Mouse (Mus musculus) liver, embryonic 15.5 days (tissue): Measurements from ENCODE around the gene Fam181a. TPM values are rescaled to one million over a fixed set of nuclear protein-coding genes. Genes with fewer than 3 reads are reported as not detected.

Source experiments
- ATAC-seq: fragments of 200-750 bp; cut with Nextera tagmentation; 2 replicates; pipeline ENCODE4 v1.8.0; 2017; ENCODE audit warnings: moderate number of reproducible peaks, mild to moderate bottlenecking, moderate library complexity; ENCODE audit not compliant: insufficient read depth
- H3K27ac ChIP-seq: fragments of 300-500 bp; sonication (generic); replicated peaks from 2 replicates; pipeline ENCODE4 v1.5.1; 2015; ENCODE audit warnings: mild to moderate bottlenecking, inconsistent platforms
- H3K27me3 ChIP-seq: fragments of 300-500 bp; sonication (generic); 2 replicates; pipeline ENCODE4 v1.6.1; 2015; ENCODE audit warnings: mild to moderate bottlenecking, inconsistent platforms
- H3K36me3 ChIP-seq: fragments of 300-500 bp; sonication (generic); replicated peaks from 2 replicates; pipeline ENCODE4 v1.6.1; 2015; ENCODE audit warnings: moderate library complexity, mild to moderate bottlenecking, inconsistent platforms
- H3K4me1 ChIP-seq: fragments of 300-500 bp; sonication (generic); replicated peaks from 2 replicates; pipeline ENCODE4 v1.6.1; 2015; ENCODE audit warnings: inconsistent platforms
- H3K4me2 ChIP-seq: fragments of 300-500 bp; sonication (generic); 2 replicates; pipeline ENCODE4 v1.6.1; 2015; ENCODE audit warnings: moderate library complexity, mild to moderate bottlenecking, inconsistent platforms
- H3K4me3 ChIP-seq: fragments of 300-500 bp; sonication (generic); replicated peaks from 2 replicates; pipeline ENCODE4 v1.5.1; 2015; ENCODE audit warnings: mild to moderate bottlenecking, inconsistent platforms
- H3K9ac ChIP-seq: fragments of 300-500 bp; sonication (generic); 2 replicates; pipeline ENCODE4 v1.6.1; 2015; ENCODE audit warnings: moderate library complexity, mild to moderate bottlenecking, inconsistent platforms
- H3K9me3 ChIP-seq: fragments of 300-500 bp; sonication (generic); replicated peaks from 2 replicates; pipeline ENCODE4 v1.6.1; 2016; ENCODE audit warnings: inconsistent platforms
- WGBS: fragments of 180-500 bp; shearing (Covaris S2); methylation state at CpG from one replicate; pipeline ENCODE4 v1.1.7; 2015; ENCODE audit warnings: mixed read lengths; ENCODE audit not compliant: insufficient replicate concordance; 5-methylcytosine and 5-hydroxymethylcytosine counted together
- polyA plus RNA-seq: library from polyadenylated mRNA; unstranded; fragments of >200 nt; fragmentation: Nextera tagmentation; extraction: Ambion mirVana; gene quantifications from 2 replicates; pipeline ENCODE4 v1.2.1, GENCODE M21; 2015

Fam181a gene
- polyA plus RNA-seq, 1 experiment from 2014 or later: not detected

- Histone ChIP-seq H3K4me1 (0 out of 2 replicates have a peak, but pooled peaks cover 2% of the 10 kb centered on the region), H3K4me3 (no peak overlapping the region), H3K27ac (no peak overlapping the region), H3K4me2 (no peak overlapping the region), H3K9me3 (no peaks in the 10 kb centered on the region), H3K27me3 (no peaks in the 10 kb centered on the region), H3K9ac (no peak overlapping the region), H3K36me3 (no peaks in the 10 kb centered on the region)
- no peak for ATAC-seq
- 24% methylated on average over 3 of the region's 3 CpGs for WGBS
Observed at GRCm38 (mm10) chr12:103336766-103337165, 26.0 kb downstream of the Fam181a start.

GRCm38 (mm10) chr12:103338162-103338798 lies 27.5 kb downstream of the Fam181a start:
- Histone ChIP-seq H3K27me3 (no peaks in the 10 kb centered on the region), H3K9me3 (no peaks in the 10 kb centered on the region), H3K4me1 (0 out of 2 replicates have a peak, but pooled peaks cover 2% of the 10 kb centered on the region), H3K4me2 (no peak overlapping the region), H3K9ac (no peak overlapping the region), H3K36me3 (no peaks in the 10 kb centered on the region), H3K4me3 (no peak overlapping the region), H3K27ac (no peak overlapping the region)
- 37% methylated on average over 12 of the region's 14 CpGs for WGBS
- ATAC-seq: no peak

- H3K9me3 ChIP-seq: no peaks in the 10 kb centered on the region
- H3K9ac ChIP-seq: no peak overlapping the region
- ATAC-seq: no peak
- H3K27me3 ChIP-seq: no peaks in the 10 kb centered on the region
- H3K4me1 ChIP-seq: peaks cover 8% of the 10 kb centered on the region; the same call in 1 of the 2 replicates
- no peak overlapping the region for H3K4me3 ChIP-seq
- WGBS: 25% methylated on average over 5 of the region's 5 CpGs
- no peak overlapping the region for H3K27ac ChIP-seq
- H3K4me2 ChIP-seq: no peak overlapping the region
- H3K36me3 ChIP-seq: no peaks in the 10 kb centered on the region
Observed at GRCm38 (mm10) chr12:103341212-103341611, 30.4 kb downstream of the Fam181a start.

DNA sequence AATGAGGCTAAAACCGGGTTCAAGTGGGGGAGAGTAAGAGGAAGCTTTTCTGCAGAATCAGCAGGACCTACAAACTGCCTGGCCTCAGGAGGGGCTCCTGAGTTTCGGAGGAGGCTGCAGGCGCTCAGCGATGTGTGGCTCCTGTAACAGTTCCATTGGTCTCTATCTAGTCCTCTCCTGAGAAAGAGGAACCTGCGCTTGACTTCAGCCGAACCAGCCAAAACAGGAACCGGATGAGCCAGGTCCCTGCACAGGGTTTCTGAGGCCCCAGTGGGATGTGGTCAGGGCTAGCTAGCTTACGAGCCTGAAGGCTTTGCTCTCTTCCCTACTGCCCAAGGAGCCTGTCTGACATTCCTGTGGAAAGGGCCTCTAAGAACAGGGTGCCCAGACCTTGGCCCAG lies 32.7 kb downstream of the Fam181a start:
- H3K9ac ChIP-seq: no peak overlapping the region
- H3K9me3 ChIP-seq: no peaks in the 10 kb centered on the region
- 14% methylated on average over 8 of the region's 8 CpGs for WGBS
- no peaks in the 10 kb centered on the region for H3K36me3 ChIP-seq
- no peak overlapping the region for H3K4me3 ChIP-seq
- peak overlapping the region; percentile 10; the same call in 1 of the 2 replicates for H3K27ac ChIP-seq
- peak; percentile 57 for ATAC-seq
- H3K27me3 ChIP-seq: no peaks in the 10 kb centered on the region
- peaks cover 15% of the 10 kb centered on the region for H3K4me1 ChIP-seq
- no peak overlapping the region for H3K4me2 ChIP-seq

DNA sequence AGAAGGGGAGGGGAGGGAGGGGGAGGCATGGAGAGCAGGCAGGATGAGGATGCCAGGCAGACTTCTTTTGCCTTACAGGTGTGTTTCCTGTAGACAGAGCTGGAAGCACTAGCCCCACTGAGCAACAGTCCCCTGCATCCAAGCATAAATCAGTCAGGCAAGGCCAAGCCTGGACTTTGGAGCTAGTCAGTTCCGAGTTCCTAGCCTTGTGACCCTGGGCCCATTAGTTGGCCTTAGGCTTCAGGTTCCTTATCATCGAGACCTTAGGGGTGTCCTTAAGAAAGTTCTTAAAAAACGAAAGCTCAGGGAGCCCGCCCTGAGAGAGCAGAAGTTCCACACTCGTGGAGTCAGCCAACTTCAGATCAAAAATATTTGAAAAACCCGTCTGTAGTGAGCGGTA lies 34.2 kb downstream of the Fam181a start:
- Histone ChIP-seq H3K27me3 (no peaks in the 10 kb centered on the region), H3K9ac (no peak overlapping the region), H3K27ac (no peak overlapping the region), H3K4me1 (peaks cover 15% of the 10 kb centered on the region), H3K4me2 (no peak overlapping the region), H3K9me3 (no peaks in the 10 kb centered on the region), H3K36me3 (no peaks in the 10 kb centered on the region), H3K4me3 (no peak overlapping the region)
- no peak for ATAC-seq
- 55% methylated on average over 7 of the region's 7 CpGs for WGBS

DNA sequence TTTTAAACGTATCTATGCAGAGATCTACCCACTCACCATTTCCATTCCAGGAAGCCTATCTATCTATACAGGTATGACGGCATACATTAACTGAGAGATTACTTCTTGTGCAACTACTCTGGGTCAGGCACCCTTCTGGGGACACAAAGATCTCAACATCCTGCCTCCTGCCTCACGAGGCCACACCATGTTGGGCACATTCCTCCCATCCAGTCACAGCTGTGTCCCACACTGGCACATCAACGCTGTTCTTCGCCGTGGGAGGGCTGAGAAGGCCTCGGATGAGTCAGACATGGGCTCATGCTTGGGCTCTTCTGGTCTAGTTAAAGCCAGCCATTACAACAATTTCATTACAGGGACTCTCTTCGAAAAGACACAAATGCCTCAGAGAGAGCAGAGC lies 36.2 kb downstream of the Fam181a start:
- Histone ChIP-seq H3K27ac (no peak overlapping the region), H3K36me3 (no peaks in the 10 kb centered on the region), H3K4me3 (no peak overlapping the region), H3K9me3 (no peaks in the 10 kb centered on the region), H3K4me1 (peaks cover 13% of the 10 kb centered on the region), H3K27me3 (no peaks in the 10 kb centered on the region), H3K4me2 (no peak overlapping the region), H3K9ac (no peak overlapping the region)
- ATAC-seq: no peak
- WGBS: 59% methylated on average over 8 of the region's 8 CpGs

GRCm38 (mm10) chr12:103347406-103347805 lies 36.6 kb downstream of the Fam181a start:
- Histone ChIP-seq H3K27ac (no peak overlapping the region), H3K4me3 (no peak overlapping the region), H3K9ac (no peak overlapping the region), H3K4me2 (no peak overlapping the region), H3K36me3 (no peaks in the 10 kb centered on the region), H3K4me1 (peaks cover 13% of the 10 kb centered on the region), H3K9me3 (no peaks in the 10 kb centered on the region), H3K27me3 (no peaks in the 10 kb centered on the region)
- ATAC-seq: peak; percentile 6; the same call in 1 of the 2 replicates
- 50% methylated on average over 5 of the region's 5 CpGs for WGBS

DNA sequence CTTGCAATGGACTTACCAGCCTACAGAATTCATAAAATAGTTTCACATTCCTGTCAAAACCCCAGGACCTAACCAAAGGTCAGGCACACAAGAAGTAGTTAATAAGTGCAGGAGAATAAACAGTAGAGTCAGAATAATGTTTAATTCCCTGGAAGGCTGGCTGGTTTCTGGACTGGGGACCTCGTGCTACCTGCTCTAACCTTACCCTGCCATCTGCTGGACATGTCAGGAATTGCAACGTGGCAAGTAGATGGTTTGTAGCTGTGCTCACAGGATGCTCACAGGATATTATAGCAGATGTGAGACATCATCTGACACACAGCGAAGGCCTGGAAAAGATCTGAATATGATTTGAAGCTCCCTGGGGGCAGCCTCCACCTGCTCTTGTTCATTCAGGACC lies 37.7 kb downstream of the Fam181a start:
- WGBS: 2% methylated on average over 3 of the region's 3 CpGs
- peaks cover 13% of the 10 kb centered on the region for H3K4me1 ChIP-seq
- H3K27ac ChIP-seq: no peak overlapping the region
- H3K4me3 ChIP-seq: no peak overlapping the region
- no peak overlapping the region for H3K4me2 ChIP-seq
- no peaks in the 10 kb centered on the region for H3K36me3 ChIP-seq
- H3K9me3 ChIP-seq: no peaks in the 10 kb centered on the region
- no peaks in the 10 kb centered on the region for H3K27me3 ChIP-seq
- H3K9ac ChIP-seq: no peak overlapping the region
- ATAC-seq: no peak

GRCm38 (mm10) chr12:103352735-103353134 lies 42.0 kb downstream of the Fam181a start:
- Histone ChIP-seq H3K9ac (no peak overlapping the region), H3K27ac (no peak overlapping the region), H3K36me3 (no peaks in the 10 kb centered on the region), H3K9me3 (no peaks in the 10 kb centered on the region), H3K27me3 (peaks cover 3% of the 10 kb centered on the region; the same call in 1 of the 2 replicates), H3K4me1 (peaks cover 6% of the 10 kb centered on the region), H3K4me3 (no peak overlapping the region), H3K4me2 (no peak overlapping the region)
- WGBS: 70% methylated on average over 6 of the region's 6 CpGs
- ATAC-seq: no peak

- no peak overlapping the region for H3K9ac ChIP-seq
- H3K27ac ChIP-seq: no peak overlapping the region
- no peak for ATAC-seq
- H3K27me3 ChIP-seq: peaks cover 3% of the 10 kb centered on the region; the same call in 1 of the 2 replicates
- H3K9me3 ChIP-seq: no peaks in the 10 kb centered on the region
- H3K4me2 ChIP-seq: no peak overlapping the region
- no peaks in the 10 kb centered on the region for H3K36me3 ChIP-seq
- no peak overlapping the region for H3K4me3 ChIP-seq
- 17% methylated on average over 5 of the region's 5 CpGs for WGBS
- H3K4me1 ChIP-seq: no peaks in the 10 kb centered on the region
Observed at GRCm38 (mm10) chr12:103353538-103353937, 42.8 kb downstream of the Fam181a start.

DNA sequence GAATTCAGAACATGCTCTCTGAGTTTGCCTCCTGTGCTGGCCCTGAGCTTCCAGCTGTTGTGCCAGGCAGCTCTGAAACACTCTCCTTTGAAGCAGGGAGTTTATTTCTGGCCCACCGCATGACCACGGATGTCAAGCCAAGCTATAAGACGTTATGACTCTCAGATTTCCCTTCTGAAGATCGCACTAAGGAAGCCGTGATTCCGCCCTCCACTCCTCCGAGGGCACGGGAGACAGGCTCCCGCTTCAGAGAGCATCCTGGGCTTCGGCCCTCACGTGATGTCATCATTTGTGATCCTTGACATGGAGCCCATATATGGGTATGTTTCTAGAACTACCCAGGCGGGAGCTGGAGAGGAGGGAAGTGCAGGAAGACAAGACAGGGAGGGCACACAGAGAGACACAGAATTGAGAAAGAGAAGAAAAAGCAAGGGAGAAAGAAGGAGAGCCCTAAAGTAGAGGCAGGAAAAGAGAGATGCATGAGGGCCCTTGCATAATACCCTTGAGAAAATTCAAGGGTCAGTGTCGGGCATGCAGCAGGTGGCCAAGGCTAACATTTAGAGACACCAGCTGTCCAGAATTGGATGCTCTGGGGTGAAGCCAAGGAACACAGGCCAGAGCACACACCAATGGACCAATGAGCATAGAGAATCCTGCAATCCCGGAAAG lies 45.1 kb downstream of the Fam181a start, which contains the start of gene Asb2:
Asb2 (minus strand) TSS at position 256 of the 669 bp plus-strand sequence.
- H3K4me2 ChIP-seq: no peak within 1 kb of the TSS
- 52% methylated on average over 14 of the region's 14 CpGs for WGBS
- no peaks in the 10 kb centered on the region for H3K9me3 ChIP-seq
- H3K9ac ChIP-seq: no peak within 1 kb of the TSS
- no peak within 1 kb of the TSS for H3K27ac ChIP-seq
- peaks cover 3% of the 10 kb centered on the region; the same call in 1 of the 2 replicates for H3K27me3 ChIP-seq
- no peak for ATAC-seq
- no peaks in the 10 kb centered on the region for H3K4me1 ChIP-seq
- H3K36me3 ChIP-seq: no peaks in the 10 kb centered on the region
- H3K4me3 ChIP-seq: no peak within 1 kb of the TSS
